Mouse (Mus musculus) right cerebral cortex, postnatal 14 days (tissue): Measurements from ENCODE around the gene Fam161b.

Source experiments
- DNase-seq: peaks from one replicate; pipeline ENCODE4 v3.0.0; 2022

Fam161b gene

GRCm38 (mm10) chr12:84361555-84362489, at the start of gene Fam161b, which contains the start of gene Coq6:
Gene Fam161b (minus strand): TSS chr12:84361833.
Gene Coq6 (plus strand): TSS chr12:84361657.
- DNase-seq = peak; percentile 95

- DNase-seq = peak; percentile 90
Measured at GRCm38 (mm10) chr12:84408819-84409507, 47.3 kb upstream of the Fam161b start, which contains the start of the genes Entpd5 and Bbof1. Gene Entpd5 (minus strand): TSS chr12:84409029. Gene Bbof1 (plus strand): TSS chr12:84409071.

- peak; percentile 26 for DNase-seq
Measured at GRCm38 (mm10) chr12:84407874-84408818, 46.5 kb upstream of the Fam161b start.

GRCm38 (mm10) chr12:84407259-84407658, 45.6 kb upstream of the Fam161b start:
- no peak for DNase-seq

GRCm38 (mm10) chr12:84404541-84404940, 42.9 kb upstream of the Fam161b start:
- no peak for DNase-seq

- no peak for DNase-seq
Measured at GRCm38 (mm10) chr12:84402923-84403322, 41.3 kb upstream of the Fam161b start.

GRCm38 (mm10) chr12:84400653-84401052, 39.0 kb upstream of the Fam161b start:
- no peak for DNase-seq

GRCm38 (mm10) chr12:84400068-84400467, 38.4 kb upstream of the Fam161b start:
- DNase-seq = no peak

- DNase-seq = no peak
Measured at GRCm38 (mm10) chr12:84399663-84400062, 38.0 kb upstream of the Fam161b start.

- DNase-seq = no peak
Measured at GRCm38 (mm10) chr12:84399135-84399534, 37.5 kb upstream of the Fam161b start.

GRCm38 (mm10) chr12:84398629-84399028, 37.0 kb upstream of the Fam161b start:
- no peak for DNase-seq

GRCm38 (mm10) chr12:84397685-84398084, 36.1 kb upstream of the Fam161b start:
- DNase-seq = no peak

GRCm38 (mm10) chr12:84396947-84397679, 35.5 kb upstream of the Fam161b start:
- no peak for DNase-seq

- no peak for DNase-seq
Measured at GRCm38 (mm10) chr12:84393847-84394246, 32.2 kb upstream of the Fam161b start.

GRCm38 (mm10) chr12:84392681-84393080, 31.0 kb upstream of the Fam161b start:
- DNase-seq = no peak

- DNase-seq = no peak
Measured at GRCm38 (mm10) chr12:84390336-84390735, 28.7 kb upstream of the Fam161b start.

GRCm38 (mm10) chr12:84388774-84389400, 27.3 kb upstream of the Fam161b start:
- no peak for DNase-seq

GRCm38 (mm10) chr12:84388097-84388496, 26.5 kb upstream of the Fam161b start:
- no peak for DNase-seq

GRCm38 (mm10) chr12:84385408-84385807, 23.8 kb upstream of the Fam161b start:
- DNase-seq = no peak

GRCm38 (mm10) chr12:84384644-84385081, 23.0 kb upstream of the Fam161b start:
- peak; percentile 21 for DNase-seq

GRCm38 (mm10) chr12:84382369-84382768, 20.7 kb upstream of the Fam161b start:
- no peak for DNase-seq
